Mouse (Mus musculus) lung, embryonic 15.5 days (tissue): ENCODE measurements around the gene Slc25a29. TPM values are rescaled to one million over a fixed set of nuclear protein-coding genes. Genes with fewer than 3 reads are reported as not detected.

Experiments
- ATAC-seq: fragments of 200-750 bp; cut with Nextera tagmentation; 2 replicates; pipeline ENCODE4 v1.8.0; 2017; ENCODE audit warnings: moderate number of reproducible peaks, borderline replicate concordance; ENCODE audit not compliant: low FRiP score, low TSS enrichment; ENCODE audit errors: extremely low read depth
- H3K27ac ChIP-seq: fragments of 300-500 bp; sonication (generic); 2 replicates; pipeline ENCODE4 v1.5.1; 2015; ENCODE audit warnings: moderate library complexity, mild to moderate bottlenecking, inconsistent platforms
- H3K27me3 ChIP-seq: fragments of 300-500 bp; sonication (generic); 2 replicates; pipeline ENCODE4 v1.6.1; 2015; ENCODE audit warnings: inconsistent platforms
- H3K36me3 ChIP-seq: fragments of 300-500 bp; sonication (generic); 2 replicates; pipeline ENCODE4 v1.6.1; 2015; ENCODE audit warnings: inconsistent platforms
- H3K4me1 ChIP-seq: fragments of 300-500 bp; sonication (generic); 2 replicates; pipeline ENCODE4 v1.6.1; 2015; ENCODE audit warnings: inconsistent platforms
- H3K4me2 ChIP-seq: fragments of 300-500 bp; sonication (generic); 2 replicates; pipeline ENCODE4 v1.6.1; 2015; ENCODE audit warnings: inconsistent platforms, mild to moderate bottlenecking, moderate library complexity
- H3K4me3 ChIP-seq: fragments of 300-500 bp; sonication (generic); 2 replicates; pipeline ENCODE4 v1.5.1; 2015; ENCODE audit warnings: mild to moderate bottlenecking, inconsistent platforms
- H3K9ac ChIP-seq: fragments of 300-500 bp; sonication (generic); 2 replicates; pipeline ENCODE4 v1.6.1; 2015; ENCODE audit warnings: inconsistent platforms
- H3K9me3 ChIP-seq: fragments of 300-500 bp; sonication (generic); 2 replicates; pipeline ENCODE4 v1.6.1; 2016; ENCODE audit warnings: inconsistent platforms
- WGBS: fragments of 180-500 bp; shearing (Covaris S2); methylation state at CpG from one replicate; pipeline ENCODE4 v1.1.7; 2015; 5-methylcytosine and 5-hydroxymethylcytosine counted together
- microRNA counts: library from miRNA; unstranded; fragments of <30 nt; microRNA quantifications from one replicate; lab custom pipeline; 2016
- microRNA-seq: library from miRNA; unstranded; fragments of <30 nt; microRNA quantifications from one replicate; pipeline ENCODE4, GENCODE M21; 2016
- polyA plus RNA-seq: library from polyadenylated mRNA; unstranded; fragments of >200 nt; fragmentation: Nextera tagmentation; extraction: Ambion mirVana; gene quantifications from 2 replicates; pipeline ENCODE4 v1.2.1, GENCODE M21; 2015

The Slc25a29 gene
- polyA plus RNA-seq, 1 experiment from 2014 or later, result 8.0 TPM

DNA sequence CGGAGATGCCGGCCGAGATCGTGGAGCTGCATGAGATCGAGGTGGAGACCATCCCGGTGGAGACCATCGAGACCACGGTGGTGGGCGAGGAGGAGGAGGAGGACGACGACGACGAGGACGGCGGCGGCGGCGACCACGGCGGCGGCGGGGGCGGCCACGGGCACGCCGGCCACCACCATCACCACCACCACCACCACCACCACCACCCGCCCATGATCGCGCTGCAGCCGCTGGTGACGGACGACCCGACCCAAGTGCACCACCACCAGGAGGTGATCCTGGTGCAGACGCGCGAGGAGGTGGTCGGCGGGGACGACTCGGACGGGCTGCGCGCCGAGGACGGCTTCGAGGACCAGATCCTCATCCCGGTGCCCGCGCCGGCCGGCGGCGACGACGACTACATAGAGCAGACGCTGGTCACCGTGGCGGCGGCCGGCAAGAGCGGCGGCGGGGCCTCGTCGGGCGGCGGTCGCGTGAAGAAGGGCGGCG, 42.2 kb downstream of the Slc25a29 start:
- 0% methylated on average over 57 of the region's 71 CpGs for WGBS
- Histone ChIP-seq H3K4me2 (peak overlapping the region; percentile 46), H3K4me1 (peaks cover 31% of the 10 kb centered on the region), H3K9me3 (no peaks in the 10 kb centered on the region), H3K4me3 (peak overlapping the region; percentile 99), H3K9ac (peak overlapping the region; percentile 96), H3K27me3 (no peaks in the 10 kb centered on the region), H3K27ac (peak overlapping the region; percentile 100), H3K36me3 (no peaks in the 10 kb centered on the region)
- ATAC-seq, result no peak

DNA sequence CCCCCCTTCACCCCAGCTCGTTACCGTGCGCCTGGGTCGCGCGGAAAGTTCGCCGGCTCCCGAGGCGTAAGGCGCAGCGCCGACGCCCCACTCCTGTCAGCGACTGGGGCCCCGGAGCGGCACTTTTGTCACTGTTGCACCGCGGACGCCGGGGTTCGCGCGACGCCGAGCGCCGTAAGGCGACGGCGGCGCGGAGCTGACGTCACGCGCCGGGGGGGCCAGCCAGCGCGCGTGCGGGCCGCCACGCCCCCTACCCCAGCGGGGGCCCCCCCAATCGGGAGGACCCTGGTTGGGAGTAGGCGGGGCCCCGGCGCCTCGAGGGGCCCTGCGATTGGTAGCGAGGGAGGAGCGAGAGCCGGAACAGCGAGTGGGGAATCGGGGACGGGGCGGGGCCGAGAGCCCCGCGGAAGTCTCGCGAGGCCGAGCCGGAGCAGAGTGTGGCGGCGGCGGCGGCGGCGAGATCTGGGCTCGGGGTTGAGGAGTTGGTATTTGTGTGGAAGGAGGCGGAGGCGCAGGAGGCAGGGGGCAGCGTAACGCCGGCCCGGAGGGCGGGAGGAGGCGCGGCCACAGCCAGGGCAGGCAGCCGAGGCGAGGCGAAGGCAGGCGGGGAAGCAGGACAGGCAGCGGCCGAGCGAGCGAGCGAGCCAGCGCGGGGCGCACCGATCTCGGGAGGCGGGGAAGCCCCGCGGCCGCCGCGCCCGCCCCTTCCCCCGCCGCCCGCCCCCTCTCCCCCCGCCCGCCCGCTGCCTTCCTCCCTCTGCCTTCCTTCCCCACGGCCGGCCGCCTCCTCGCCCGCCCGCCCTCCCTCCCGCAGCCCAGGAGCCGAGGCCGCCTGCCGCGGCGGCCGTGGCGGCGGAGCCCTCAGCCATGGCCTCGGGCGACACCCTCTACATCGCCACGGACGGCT, 42.9 kb downstream of the Slc25a29 start, which contains the start of gene Yy1:
Yy1 (plus strand) TSS at position 428 of the 907 bp plus-strand sequence.
- H3K36me3 ChIP-seq, result no peaks in the 10 kb centered on the region
- peak within 1 kb of the TSS; percentile 59 for H3K4me2 ChIP-seq
- H3K4me3 ChIP-seq, result peak within 1 kb of the TSS; percentile 99
- H3K4me1 ChIP-seq, result peaks cover 32% of the 10 kb centered on the region
- H3K9me3 ChIP-seq, result no peaks in the 10 kb centered on the region
- ATAC-seq, result peak; percentile 95
- H3K27me3 ChIP-seq, result no peaks in the 10 kb centered on the region
- H3K27ac ChIP-seq, result peak within 1 kb of the TSS; percentile 100
- peak within 1 kb of the TSS; percentile 96 for H3K9ac ChIP-seq
- WGBS, result under 1% methylated on average over 69 of the region's 127 CpGs

DNA sequence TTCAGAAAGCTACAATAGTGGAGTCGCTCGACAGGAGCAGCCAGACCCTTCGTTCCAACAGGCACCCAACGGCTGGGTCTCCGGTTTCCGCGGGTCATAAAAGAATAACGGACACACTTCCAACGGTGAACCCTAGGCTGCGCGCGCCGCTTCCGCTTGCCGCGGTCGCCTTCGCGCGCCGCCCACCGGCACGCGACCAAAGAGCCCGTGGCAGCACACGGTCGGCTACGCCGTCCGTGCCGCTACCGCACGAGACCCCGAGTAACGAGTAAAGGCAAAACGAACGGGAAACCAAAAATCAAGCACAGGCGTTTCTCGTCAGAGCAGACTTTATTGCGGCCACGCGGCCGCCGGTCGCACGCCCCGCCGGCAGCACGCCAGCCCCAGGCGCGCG, 43.5 kb downstream of the Slc25a29 start:
- H3K9me3 ChIP-seq, result no peaks in the 10 kb centered on the region
- no peaks in the 10 kb centered on the region for H3K27me3 ChIP-seq
- H3K4me3 ChIP-seq, result peak overlapping the region; percentile 99
- H3K4me1 ChIP-seq, result peaks cover 34% of the 10 kb centered on the region
- no peaks in the 10 kb centered on the region for H3K36me3 ChIP-seq
- 0% methylated on average over 52 of the region's 52 CpGs for WGBS
- ATAC-seq, result peak; percentile 21
- peak overlapping the region; percentile 59 for H3K4me2 ChIP-seq
- H3K9ac ChIP-seq, result peak overlapping the region; percentile 70
- peak overlapping the region; percentile 100 for H3K27ac ChIP-seq

DNA sequence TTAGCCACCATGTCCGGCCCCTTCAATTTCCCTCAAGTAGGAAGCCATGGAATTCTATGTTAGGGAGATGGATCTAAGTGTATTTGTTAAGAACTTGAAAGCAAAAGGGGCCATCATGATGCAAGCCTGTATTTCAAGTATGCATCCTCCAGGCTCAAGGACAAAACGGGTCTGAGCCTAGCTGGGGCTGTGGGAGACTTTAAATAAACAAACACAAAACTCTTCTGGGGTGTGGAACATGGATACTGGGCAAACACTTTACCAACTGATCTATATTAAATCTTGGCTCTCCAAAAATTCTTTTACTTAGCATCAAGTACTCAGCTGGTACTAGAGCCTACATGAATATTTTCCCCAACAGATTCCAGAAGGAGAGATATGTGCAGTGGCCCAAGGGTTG, 48.4 kb downstream of the Slc25a29 start:
- Histone ChIP-seq H3K9ac (no peak overlapping the region), H3K27me3 (no peaks in the 10 kb centered on the region), H3K9me3 (no peaks in the 10 kb centered on the region; the same call in 1 of the 2 replicates), H3K27ac (no peak overlapping the region), H3K4me2 (no peak overlapping the region), H3K36me3 (0 out of 2 replicates have a peak, but pooled peaks cover 4% of the 10 kb centered on the region), H3K4me3 (no peak overlapping the region), H3K4me1 (peaks cover 20% of the 10 kb centered on the region)
- 47% methylated on average over 2 of the region's 2 CpGs for WGBS
- ATAC-seq, result no peak

DNA sequence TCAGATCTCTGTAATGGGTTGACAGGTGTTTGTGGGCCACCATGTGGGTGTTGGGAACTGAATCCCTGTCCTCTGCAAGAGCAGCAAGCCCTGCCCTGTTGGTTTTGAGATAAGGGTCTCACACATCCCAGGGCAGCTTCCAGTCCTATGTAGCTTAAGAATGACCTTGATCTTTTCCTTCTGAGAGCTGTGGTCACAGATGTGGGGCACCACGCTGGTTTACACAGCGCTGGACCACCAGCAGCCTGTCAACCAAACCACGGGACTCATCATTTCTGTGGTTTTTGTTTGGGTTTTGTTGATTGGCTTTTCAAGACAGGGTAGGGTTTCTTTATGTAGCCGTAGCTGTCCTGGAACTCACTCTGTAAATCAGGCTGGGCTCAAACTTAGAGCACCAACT, 50.5 kb downstream of the Slc25a29 start:
- Histone ChIP-seq H3K27me3 (no peaks in the 10 kb centered on the region), H3K27ac (no peak overlapping the region), H3K4me3 (no peak overlapping the region), H3K9me3 (no peaks in the 10 kb centered on the region; the same call in 1 of the 2 replicates), H3K4me1 (peaks cover 12% of the 10 kb centered on the region; the same call in 1 of the 2 replicates), H3K4me2 (no peak overlapping the region), H3K36me3 (0 out of 2 replicates have a peak, but pooled peaks cover 4% of the 10 kb centered on the region), H3K9ac (no peak overlapping the region)
- WGBS, result 85% methylated on average over 4 of the region's 4 CpGs
- no peak for ATAC-seq

DNA sequence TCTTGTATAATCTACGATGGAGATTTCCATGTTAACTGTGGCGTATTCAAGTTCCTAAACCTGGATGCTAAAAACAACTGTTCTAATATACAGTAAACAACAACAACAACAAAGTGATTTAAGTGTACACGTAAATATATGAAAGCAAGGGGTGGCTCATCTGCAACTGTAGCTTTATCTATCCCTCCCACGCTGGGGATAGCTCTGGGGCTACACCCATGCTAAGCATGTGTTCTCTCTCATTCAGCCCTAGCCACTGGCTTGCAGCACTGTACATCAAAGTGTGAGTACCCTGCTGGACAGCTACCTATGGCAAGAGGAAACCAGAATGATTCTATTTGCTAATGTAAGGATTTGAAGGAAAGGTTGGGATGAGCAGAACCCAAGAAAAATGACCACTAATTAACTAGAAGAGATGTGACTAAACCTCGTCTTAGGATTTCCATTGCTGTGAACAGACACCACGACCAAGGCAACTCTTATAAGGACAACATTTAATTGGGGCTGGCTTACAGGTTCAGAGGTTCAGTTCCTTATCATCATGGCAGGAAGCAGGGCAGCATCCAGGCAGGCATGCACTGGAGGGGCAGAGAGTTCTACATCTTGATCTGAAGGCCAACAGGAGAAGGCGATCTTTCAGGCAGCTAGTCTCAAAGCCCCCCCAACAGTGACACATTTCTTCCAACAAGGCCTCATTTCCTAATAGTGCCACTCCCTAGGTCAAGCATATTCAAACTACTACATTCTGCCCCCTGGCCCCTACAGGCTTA, 55.4 kb downstream of the Slc25a29 start:
- H3K9me3 ChIP-seq, result peaks cover 4% of the 10 kb centered on the region
- no peak overlapping the region for H3K4me3 ChIP-seq
- H3K27me3 ChIP-seq, result no peaks in the 10 kb centered on the region
- no peaks in the 10 kb centered on the region for H3K4me1 ChIP-seq
- no peak overlapping the region for H3K9ac ChIP-seq
- H3K4me2 ChIP-seq, result no peak overlapping the region
- peaks cover 22% of the 10 kb centered on the region for H3K36me3 ChIP-seq
- H3K27ac ChIP-seq, result no peak overlapping the region
- 94% methylated on average over 7 of the region's 7 CpGs for WGBS
- ATAC-seq, result no peak

MicroRNAs within 50 kb of the gene (microRNA counts, 519-probe panel; counts per million panel counts)
- microRNA mmu-miR-345-3p (lab: Ali Mortazavi, UCI) (19.7 counts per million), microRNA mmu-miR-345-5p (lab: Ali Mortazavi, UCI) (2,170 counts per million, percentile 25 among the panel's probes with 10 or more counts)

Small RNA genes lying within 50 kb of the gene (microRNA-seq; reads per million reads assigned to microRNA genes)
- 85.2 reads per million, percentile 51 among the genes with 10 or more reads in this experiment for gene Mir345

Other genes with a start within 250 kb of the Slc25a29 start
- gene Degs2, start 133.6 kb downstream of the Slc25a29 start, polyA plus RNA-seq, result 0.82 and 1.4 TPM in 2 replicates
- gene Yy1, start 42.9 kb downstream of the Slc25a29 start, polyA plus RNA-seq, result 19.3 and 21.6 TPM in 2 replicates
- 9.7 and 10.1 TPM in 2 replicates for gene Slc25a47, start 163 bp upstream of the Slc25a29 start, polyA plus RNA-seq
- 9.8 and 9.9 TPM in 2 replicates for gene Wdr25, start 57.7 kb upstream of the Slc25a29 start, polyA plus RNA-seq
- gene Wars, start 58.3 kb upstream of the Slc25a29 start, polyA plus RNA-seq, result 80.8 and 84.0 TPM in 2 replicates
- gene Begain, start 232.3 kb upstream of the Slc25a29 start, polyA plus RNA-seq, result 5.0 and 5.4 TPM in 2 replicates